Mouse (Mus musculus) intestine, postnatal 0 days (tissue): ENCODE data around the gene Faap20. TPM values are rescaled to one million over a fixed set of nuclear protein-coding genes. Genes with fewer than 3 reads are reported as not detected.
A peak's percentile ranks its signal among the peaks of the same experiment; 100 is the strongest.

ENCODE experiments used
- ATAC-seq: fragments of 200-750 bp; cut with Nextera tagmentation; 2 replicates; pipeline ENCODE4 v1.8.0; 2017; ENCODE audit warnings: mild to moderate bottlenecking, moderate TSS enrichment, moderate library complexity
- H3K27ac ChIP-seq: fragments of 300-500 bp; sonication (generic); 2 replicates; pipeline ENCODE4 v1.5.1; 2014; ENCODE audit warnings: mild to moderate bottlenecking, low read depth, low read length, moderate library complexity
- H3K27me3 ChIP-seq: fragments of 300-500 bp; sonication (generic); replicated peaks from 2 replicates; pipeline ENCODE4 v1.6.1; 2014; ENCODE audit warnings: low read length, mixed read lengths; ENCODE audit not compliant: control insufficient read depth, insufficient read depth
- H3K36me3 ChIP-seq: fragments of 300-500 bp; sonication (generic); 2 replicates; pipeline ENCODE4 v1.6.1; 2014; ENCODE audit warnings: mild to moderate bottlenecking, moderate library complexity; ENCODE audit not compliant: control insufficient read depth, insufficient read depth
- H3K4me1 ChIP-seq: fragments of 300-500 bp; sonication (generic); replicated peaks from 2 replicates; pipeline ENCODE4 v1.6.1; 2014; ENCODE audit warnings: antibody characterized with exemption, low read length, mixed read lengths; ENCODE audit not compliant: control insufficient read depth, insufficient read depth
- H3K4me2 ChIP-seq: fragments of 300-500 bp; sonication (generic); replicated peaks from 2 replicates; pipeline ENCODE4 v1.6.1; 2014; ENCODE audit warnings: low read depth, mild to moderate bottlenecking, moderate library complexity
- H3K4me3 ChIP-seq: fragments of 300-500 bp; sonication (generic); 2 replicates; pipeline ENCODE4 v1.5.1; 2014; ENCODE audit warnings: low read depth, low read length
- H3K9ac ChIP-seq: fragments of 300-500 bp; sonication (generic); 2 replicates; pipeline ENCODE4 v1.6.1; 2014; ENCODE audit warnings: mild to moderate bottlenecking, low read depth, low read length
- H3K9me3 ChIP-seq: fragments of 300-500 bp; sonication (generic); 2 replicates; pipeline ENCODE4 v1.6.1; 2016; ENCODE audit warnings: mixed run types; ENCODE audit not compliant: control insufficient read depth
- CTCF ChIP-seq: sonication (generic); IDR thresholded peaks from 2 replicates; pipeline ENCODE4 v1.5.1; 2016; ENCODE audit warnings: low read depth, mild to moderate bottlenecking, control low read depth, antibody characterized with exemption, moderate library complexity
- WGBS: fragments of 180-500 bp; shearing (Covaris S2); extraction: QIAGEN DNeasy Blood & Tissue Kit; methylation state at CpG from one replicate; pipeline ENCODE4 v1.1.7; 2014; 5-methylcytosine and 5-hydroxymethylcytosine counted together
- polyA plus RNA-seq: library from polyadenylated mRNA; unstranded; fragments of >200 nt; fragmentation: Nextera tagmentation; extraction: Ambion mirVana; gene quantifications from 2 replicates; pipeline ENCODE4 v1.2.1, GENCODE M21; 2015

Faap20 gene
- polyA plus RNA-seq, 1 experiment from 2014 or later, result 57.8 TPM

- no peak overlapping the region for H3K4me3 ChIP-seq
- no peak overlapping the region for H3K9ac ChIP-seq
- H3K4me2 ChIP-seq, result peak overlapping the region; percentile 27; the same call in 1 of the 2 replicates
- H3K27me3 ChIP-seq, result no peaks in the 10 kb centered on the region
- WGBS, result 36% methylated on average over 16 of the region's 16 CpGs
- ATAC-seq, result peak; percentile 89
- H3K4me1 ChIP-seq, result peaks cover 12% of the 10 kb centered on the region
- 0 out of 2 replicates have a peak, but pooled peaks cover 4% of the 10 kb centered on the region for H3K36me3 ChIP-seq
- no peaks in the 10 kb centered on the region for H3K9me3 ChIP-seq
- TF ChIP-seq CTCF, result no peak
- peak overlapping the region; percentile 46; the same call in 1 of the 2 replicates for H3K27ac ChIP-seq
Measured at GRCm38 (mm10) chr4:155279926-155280767, 30.5 kb downstream of the Faap20 start.

GRCm38 (mm10) chr4:155280768-155281121 is 31.1 kb downstream of the Faap20 start:
- H3K4me1 ChIP-seq, result peaks cover 12% of the 10 kb centered on the region
- H3K27me3 ChIP-seq, result no peaks in the 10 kb centered on the region
- 29% methylated on average over 1 of the region's 1 CpGs for WGBS
- peaks cover 8% of the 10 kb centered on the region; the same call in 1 of the 2 replicates for H3K36me3 ChIP-seq
- no peak for TF ChIP-seq CTCF
- 0 out of 2 replicates have a peak overlapping the region, but pooled peaks have one; percentile 46 for H3K27ac ChIP-seq
- no peak overlapping the region for H3K4me3 ChIP-seq
- H3K9me3 ChIP-seq, result no peaks in the 10 kb centered on the region
- peak; percentile 93 for ATAC-seq
- 0 out of 2 replicates have a peak overlapping the region, but pooled peaks have one; percentile 27 for H3K4me2 ChIP-seq
- H3K9ac ChIP-seq, result no peak overlapping the region

GRCm38 (mm10) chr4:155281227-155281626 is 31.6 kb downstream of the Faap20 start:
- peaks cover 12% of the 10 kb centered on the region for H3K4me1 ChIP-seq
- H3K27me3 ChIP-seq, result no peaks in the 10 kb centered on the region
- H3K9ac ChIP-seq, result no peak overlapping the region
- 0 out of 2 replicates have a peak overlapping the region, but pooled peaks have one; percentile 5 for H3K27ac ChIP-seq
- TF ChIP-seq CTCF, result no peak
- peaks cover 12% of the 10 kb centered on the region for H3K36me3 ChIP-seq
- no peaks in the 10 kb centered on the region for H3K9me3 ChIP-seq
- no peak overlapping the region for H3K4me2 ChIP-seq
- no peak overlapping the region for H3K4me3 ChIP-seq
- no peak for ATAC-seq
- WGBS, result 68% methylated on average over 2 of the region's 2 CpGs

- no peak for TF ChIP-seq CTCF
Measured at GRCm38 (mm10) chr4:155281652-155282051, 32.0 kb downstream of the Faap20 start.

GRCm38 (mm10) chr4:155282231-155282630 is 32.6 kb downstream of the Faap20 start:
- no peak overlapping the region for H3K4me2 ChIP-seq
- peaks cover 17% of the 10 kb centered on the region for H3K36me3 ChIP-seq
- H3K4me1 ChIP-seq, result peaks cover 12% of the 10 kb centered on the region
- 59% methylated on average over 6 of the region's 6 CpGs for WGBS
- no peak for ATAC-seq
- H3K9me3 ChIP-seq, result no peaks in the 10 kb centered on the region
- H3K4me3 ChIP-seq, result no peak overlapping the region
- no peaks in the 10 kb centered on the region for H3K27me3 ChIP-seq
- H3K27ac ChIP-seq, result no peak overlapping the region
- TF ChIP-seq CTCF, result no peak
- no peak overlapping the region for H3K9ac ChIP-seq

More at GRCm38 (mm10) chr4:155281652-155282051, 32.0 kb downstream of the Faap20 start:
- Histone ChIP-seq H3K9me3 (no peaks in the 10 kb centered on the region), H3K4me2 (no peak overlapping the region), H3K4me3 (no peak overlapping the region), H3K9ac (no peak overlapping the region), H3K4me1 (peaks cover 12% of the 10 kb centered on the region), H3K27me3 (no peaks in the 10 kb centered on the region), H3K27ac (no peak overlapping the region), H3K36me3 (peaks cover 16% of the 10 kb centered on the region)
- 85% methylated on average over 8 of the region's 8 CpGs for WGBS
- no peak for ATAC-seq

- H3K27me3 ChIP-seq, result no peaks in the 10 kb centered on the region
- no peak for TF ChIP-seq CTCF
- no peak overlapping the region for H3K4me3 ChIP-seq
- H3K4me1 ChIP-seq, result peaks cover 12% of the 10 kb centered on the region
- H3K9ac ChIP-seq, result no peak overlapping the region
- no peaks in the 10 kb centered on the region for H3K9me3 ChIP-seq
- H3K4me2 ChIP-seq, result peak overlapping the region; percentile 37; the same call in 1 of the 2 replicates
- no peak overlapping the region for H3K27ac ChIP-seq
- no peak for ATAC-seq
- peaks cover 17% of the 10 kb centered on the region for H3K36me3 ChIP-seq
- WGBS, result 46% methylated on average over 11 of the region's 11 CpGs
Measured at GRCm38 (mm10) chr4:155283001-155283503, 33.5 kb downstream of the Faap20 start.
